ENCODE assay signal across 8 mouse cellular contexts in genomic region chr10:9674561-9675521, GRCm38 (mm10). TPM values are rescaled to one million over a fixed set of nuclear protein-coding genes. Genes with fewer than 3 reads are reported as not detected.
DNase-seq lines count a peak whose midpoint lies in the region; ATAC-seq and TF ChIP-seq lines count a peak whose summit lies in the region.

TSS of gene Samd5 (minus strand) at chr10:9675208.

- H3K4me2 ChIP-seq in embryonic facial prominence, embryonic 12.5 days (replicated peaks) = peak within 1 kb of the TSS; percentile 91
- H3K4me2 ChIP-seq in kidney, embryonic 14.5 days (replicated peaks; ENCODE audit: low read depth, low read length) = peak within 1 kb of the TSS; percentile 66
- peak within 1 kb of the TSS; percentile 69 for H3K4me2 ChIP-seq in liver, embryonic 12.5 days
- H3K4me2 ChIP-seq in midbrain, postnatal 0 days (ENCODE audit: low read depth, low read length, poor library complexity, severe bottlenecking) = peak within 1 kb of the TSS; percentile 95

- under 1% methylated on average over 87 of the region's 91 CpGs for WGBS in embryonic facial prominence, embryonic 12.5 days
- WGBS in kidney, embryonic 14.5 days = under 1% methylated on average over 91 of the region's 91 CpGs
- 2% methylated on average over 86 of the region's 91 CpGs for WGBS in liver, embryonic 12.5 days (ENCODE audit: insufficient replicate concordance)
- WGBS in midbrain, postnatal 0 days = under 1% methylated on average over 78 of the region's 91 CpGs

- no peaks in the 10 kb centered on the region for H3K9me3 ChIP-seq in embryonic facial prominence, embryonic 12.5 days
- H3K9me3 ChIP-seq in kidney, embryonic 14.5 days (ENCODE audit: control insufficient read depth, low read length) = no peaks in the 10 kb centered on the region
- H3K9me3 ChIP-seq in liver, embryonic 12.5 days (replicated peaks) = no peaks in the 10 kb centered on the region
- H3K9me3 ChIP-seq in midbrain, postnatal 0 days (ENCODE audit: low read length) = no peaks in the 10 kb centered on the region

- H3K9ac ChIP-seq in embryonic facial prominence, embryonic 12.5 days = peak within 1 kb of the TSS; percentile 69
- H3K9ac ChIP-seq in kidney, embryonic 14.5 days (ENCODE audit: low read depth, low read length) = peak within 1 kb of the TSS; percentile 29
- H3K9ac ChIP-seq in liver, embryonic 12.5 days = peak within 1 kb of the TSS; percentile 28; the same call in 1 of the 2 replicates
- H3K9ac ChIP-seq in midbrain, postnatal 0 days (replicated peaks; ENCODE audit: low read length, poor library complexity, severe bottlenecking) = peak within 1 kb of the TSS; percentile 67

- H3K27ac ChIP-seq in embryonic facial prominence, embryonic 12.5 days = peak within 1 kb of the TSS; percentile 63
- H3K27ac ChIP-seq in kidney, embryonic 14.5 days (ENCODE audit: low read depth, low read length) = peak within 1 kb of the TSS; percentile 17; the same call in 1 of the 2 replicates
- H3K27ac ChIP-seq in liver, embryonic 12.5 days = no peak within 1 kb of the TSS
- peak within 1 kb of the TSS; percentile 62 for H3K27ac ChIP-seq in midbrain, postnatal 0 days (ENCODE audit: low read depth, low read length)

- peak; percentile 70 for ATAC-seq in embryonic facial prominence, embryonic 12.5 days (ENCODE audit: insufficient number of reproducible peaks, insufficient read depth, low FRiP score, low TSS enrichment)
- peak; percentile 87 for ATAC-seq in kidney, embryonic 14.5 days (ENCODE audit: low FRiP score, low TSS enrichment)
- 0 out of 2 replicates have a peak, but pooled peaks have one; percentile 32 for ATAC-seq in liver, embryonic 12.5 days
- ATAC-seq in midbrain, postnatal 0 days (ENCODE audit: low FRiP score) = peak; percentile 67

- H3K4me3 ChIP-seq in embryonic facial prominence, embryonic 12.5 days = peak within 1 kb of the TSS; percentile 58
- H3K4me3 ChIP-seq in kidney, embryonic 14.5 days (ENCODE audit: low read length) = peak within 1 kb of the TSS; percentile 57
- H3K4me3 ChIP-seq in liver, embryonic 12.5 days = peak within 1 kb of the TSS; percentile 52
- H3K4me3 ChIP-seq in midbrain, postnatal 0 days (ENCODE audit: low read depth, low read length) = peak within 1 kb of the TSS; percentile 67

- DNase-seq in layer of hippocampus, adult 11-12 months (ENCODE audit: low spot score) = peak; percentile 25
- DNase-seq in layer of hippocampus, adult 9-10 months (ENCODE audit: low spot score) = no peak
- DNase-seq in heart, adult 8-10 months (ENCODE audit: low spot score) = peak; percentile 24
- peak; percentile 62 for DNase-seq in midbrain, postnatal 0 days (ENCODE audit: low spot score)
- peak; percentile 43 for DNase-seq in urinary bladder, postnatal 25 days (ENCODE audit: low spot score)

- 0 out of 2 replicates have a peak, but pooled peaks cover 24% of the 10 kb centered on the region for H3K27me3 ChIP-seq in embryonic facial prominence, embryonic 12.5 days
- peaks cover 5% of the 10 kb centered on the region; the same call in 1 of the 2 replicates for H3K27me3 ChIP-seq in kidney, embryonic 14.5 days (ENCODE audit: control insufficient read depth, insufficient read depth, low read length)
- H3K27me3 ChIP-seq in liver, embryonic 12.5 days (replicated peaks) = peaks cover 51% of the 10 kb centered on the region
- no peaks in the 10 kb centered on the region for H3K27me3 ChIP-seq in midbrain, postnatal 0 days (ENCODE audit: insufficient read depth, low read length)

- H3K36me3 ChIP-seq in embryonic facial prominence, embryonic 12.5 days = no peaks in the 10 kb centered on the region
- no peaks in the 10 kb centered on the region for H3K36me3 ChIP-seq in kidney, embryonic 14.5 days (ENCODE audit: control insufficient read depth, insufficient read depth, low read length)
- no peaks in the 10 kb centered on the region for H3K36me3 ChIP-seq in liver, embryonic 12.5 days
- H3K36me3 ChIP-seq in midbrain, postnatal 0 days (ENCODE audit: insufficient read depth, low read length) = no peaks in the 10 kb centered on the region

- H3K4me1 ChIP-seq in embryonic facial prominence, embryonic 12.5 days = peaks cover 21% of the 10 kb centered on the region
- 0 out of 2 replicates have a peak, but pooled peaks cover 14% of the 10 kb centered on the region for H3K4me1 ChIP-seq in kidney, embryonic 14.5 days (ENCODE audit: control insufficient read depth, insufficient read depth, low read length)
- peaks cover 5% of the 10 kb centered on the region; the same call in 1 of the 2 replicates for H3K4me1 ChIP-seq in liver, embryonic 12.5 days
- no peaks in the 10 kb centered on the region for H3K4me1 ChIP-seq in midbrain, postnatal 0 days (ENCODE audit: insufficient read depth, low read length)

- TF ChIP-seq CTCF in midbrain, postnatal 0 days (IDR thresholded peaks at IDR 0.05) = peak; percentile 48

RNA-seq across cellular contexts. Expression of gene Samd5, which starts in this region (rescaled TPM):
- 8.8 and 9.4 TPM in 2 replicates for polyA plus RNA-seq in embryonic facial prominence, embryonic 12.5 days (2016; fragmentation: Nextera tagmentation; extraction: Ambion mirVana)
- 1 to 10 TPM; 2.5 to 4.4 (median 3.2) TPM for total RNA-seq in heart, adult 8-10 months (2022)
- polyA plus RNA-seq in kidney, embryonic 14.5 days (2014; fragmentation: Nextera tagmentation; extraction: Ambion mirVana) = 6.2 and 6.8 TPM in 2 replicates
- 1.5 and 1.6 TPM in 2 replicates for polyA plus RNA-seq in liver, embryonic 12.5 days (2016; fragmentation: Nextera tagmentation; extraction: Ambion mirVana)
- total RNA-seq in midbrain, postnatal 0 days (2014; rRNA removed) = 11.0 and 16.7 TPM in 2 replicates
- polyA plus RNA-seq in midbrain, postnatal 0 days (2015; fragmentation: Nextera tagmentation; extraction: Ambion mirVana) = 4.6 and 5.7 TPM in 2 replicates

Comparison
In these comparisons a context has a peak if more than half of its experiments do, and no peak if none do; other contexts are left out.
1. ATAC-seq: peak in every context shown above with its lines; median percentile 87 in kidney, embryonic 14.5 days; 70 in embryonic facial prominence, embryonic 12.5 days; 67 in midbrain, postnatal 0 days; 32 in liver, embryonic 12.5 days.